Mouse (Mus musculus) limb, embryonic 13.5 days (tissue): Measurements from ENCODE around the gene Taar6. TPM values are rescaled to one million over a fixed set of nuclear protein-coding genes. Genes with fewer than 3 reads are reported as not detected.

Source experiments
- ATAC-seq: fragments of 200-750 bp; cut with Nextera tagmentation; 2 replicates; pipeline ENCODE4 v1.8.0; 2017; ENCODE audit warnings: low read depth, moderate number of reproducible peaks, moderate TSS enrichment; ENCODE audit not compliant: low FRiP score
- H3K27ac ChIP-seq: fragments of 300-500 bp; sonication (generic); 2 replicates; pipeline ENCODE4 v1.5.1; 2015; ENCODE audit warnings: inconsistent platforms, mild to moderate bottlenecking, moderate library complexity
- H3K27me3 ChIP-seq: fragments of 300-500 bp; sonication (generic); 2 replicates; pipeline ENCODE4 v1.6.1; 2015; ENCODE audit warnings: mild to moderate bottlenecking, inconsistent platforms
- H3K36me3 ChIP-seq: fragments of 300-500 bp; sonication (generic); 2 replicates; pipeline ENCODE4 v1.6.1; 2015; ENCODE audit warnings: inconsistent platforms, mild to moderate bottlenecking, moderate library complexity
- H3K4me1 ChIP-seq: fragments of 300-500 bp; sonication (generic); 2 replicates; pipeline ENCODE4 v1.6.1; 2015; ENCODE audit warnings: inconsistent platforms
- H3K4me2 ChIP-seq: fragments of 300-500 bp; sonication (generic); replicated peaks from 2 replicates; pipeline ENCODE4 v1.6.1; 2015; ENCODE audit warnings: inconsistent platforms, mild to moderate bottlenecking, moderate library complexity
- H3K4me3 ChIP-seq: fragments of 300-500 bp; sonication (generic); 2 replicates; pipeline ENCODE4 v1.5.1; 2015; ENCODE audit warnings: moderate library complexity, mild to moderate bottlenecking, inconsistent platforms
- H3K9ac ChIP-seq: fragments of 300-500 bp; sonication (generic); 2 replicates; pipeline ENCODE4 v1.6.1; 2015; ENCODE audit warnings: mild to moderate bottlenecking, inconsistent platforms
- H3K9me3 ChIP-seq: fragments of 300-500 bp; sonication (generic); 2 replicates; pipeline ENCODE4 v1.6.1; 2016; ENCODE audit warnings: inconsistent platforms
- whole genome bisulfite sequencing: fragments of 180-500 bp; shearing (Covaris S2); methylation state at CpG from one replicate; pipeline ENCODE4 v1.1.7; 2015; 5-methylcytosine and 5-hydroxymethylcytosine counted together
- polyA plus RNA-seq: library from polyadenylated mRNA; unstranded; fragments of >200 nt; fragmentation: Nextera tagmentation; extraction: Ambion mirVana; gene quantifications from 2 replicates; pipeline ENCODE4 v1.2.1, GENCODE M21; 2015

The Taar6 gene
- polyA plus RNA-seq, result not detected in 2 replicates

DNA sequence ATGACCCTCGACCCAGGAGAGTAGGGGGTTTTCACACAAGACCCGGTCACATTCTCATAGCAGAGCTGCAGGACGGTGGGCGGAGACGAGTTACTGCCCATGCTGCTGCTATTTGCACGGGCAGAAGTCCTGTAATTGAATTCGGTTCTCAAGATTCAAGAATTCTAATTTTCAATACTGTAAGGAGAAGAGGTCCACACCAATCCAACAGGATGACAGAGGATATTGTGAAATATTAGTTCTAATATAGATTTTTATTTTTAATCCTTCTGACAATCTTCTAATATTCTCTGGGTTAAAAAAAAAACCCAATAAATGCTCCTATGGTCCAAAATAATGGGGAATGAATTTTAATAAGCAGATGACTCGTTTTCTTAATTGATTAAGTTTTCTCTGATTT is at the start of gene Taar6:
Gene Taar6, minus strand, starts transcription at position 101 of the 400 bp plus-strand sequence.
- ATAC-seq, result no peak
- Histone ChIP-seq H3K27ac (no peak within 1 kb of the TSS), H3K4me2 (no peak within 1 kb of the TSS), H3K4me3 (no peak within 1 kb of the TSS), H3K9me3 (no peaks in the 10 kb centered on the region), H3K9ac (no peak within 1 kb of the TSS), H3K4me1 (no peaks in the 10 kb centered on the region), H3K27me3 (no peaks in the 10 kb centered on the region), H3K36me3 (no peaks in the 10 kb centered on the region)
- 79% methylated on average over 8 of the region's 8 CpGs for WGBS

DNA sequence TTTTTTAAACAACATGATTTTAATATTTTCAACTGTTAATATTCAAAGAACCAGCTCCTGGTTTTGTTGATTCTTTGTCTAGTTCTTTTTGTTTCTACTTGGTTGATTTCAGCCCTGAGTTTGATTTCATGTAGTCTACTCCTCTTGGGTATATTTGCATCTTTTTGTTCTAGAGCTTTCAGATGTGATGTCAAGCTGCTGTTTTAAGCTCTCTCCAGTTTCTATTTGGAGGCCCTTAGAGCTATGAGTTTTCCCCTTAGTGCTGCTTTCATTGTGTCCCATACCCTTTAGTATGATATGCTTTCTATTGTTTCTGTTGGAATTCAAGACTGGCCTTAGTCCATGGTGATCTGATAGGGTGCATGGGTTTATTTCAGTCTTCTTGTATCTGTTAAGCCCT is 45.9 kb upstream of the Taar6 start:
- no peak overlapping the region for H3K4me2 ChIP-seq
- no peak for ATAC-seq
- H3K9ac ChIP-seq, result no peak overlapping the region
- H3K4me3 ChIP-seq, result no peak overlapping the region
- no peaks in the 10 kb centered on the region for H3K36me3 ChIP-seq
- no peaks in the 10 kb centered on the region for H3K27me3 ChIP-seq
- no peak overlapping the region for H3K27ac ChIP-seq
- no peaks in the 10 kb centered on the region for H3K9me3 ChIP-seq
- H3K4me1 ChIP-seq, result no peaks in the 10 kb centered on the region

DNA sequence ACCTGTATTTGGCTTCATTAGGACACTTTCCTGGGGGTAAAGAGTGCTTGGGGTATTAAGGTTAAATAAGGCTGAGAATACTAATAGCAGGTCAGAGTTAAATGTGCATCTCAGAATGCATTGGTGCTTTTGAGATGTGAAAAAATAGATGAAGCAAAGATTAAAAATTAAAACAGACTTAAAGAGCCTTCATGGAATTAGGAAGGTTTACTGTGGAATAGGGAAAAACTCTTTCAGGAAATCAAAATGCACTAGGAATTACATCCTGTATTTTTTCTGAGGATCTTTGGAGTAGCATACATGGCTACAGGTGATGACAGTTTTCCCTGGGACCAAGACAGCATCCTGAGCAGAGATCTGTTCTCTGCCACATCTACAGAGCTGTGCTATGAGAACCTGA is 41.5 kb upstream of the Taar6 start, which contains the start of gene Taar7d:
Gene Taar7d, plus strand, starts transcription at position 301 of the 400 bp plus-strand sequence.
- no peak within 1 kb of the TSS for H3K4me3 ChIP-seq
- no peak within 1 kb of the TSS for H3K27ac ChIP-seq
- H3K36me3 ChIP-seq, result no peaks in the 10 kb centered on the region
- H3K27me3 ChIP-seq, result no peaks in the 10 kb centered on the region
- H3K9me3 ChIP-seq, result no peaks in the 10 kb centered on the region
- no peak within 1 kb of the TSS for H3K9ac ChIP-seq
- no peak within 1 kb of the TSS for H3K4me2 ChIP-seq
- H3K4me1 ChIP-seq, result no peaks in the 10 kb centered on the region
- ATAC-seq, result no peak

DNA sequence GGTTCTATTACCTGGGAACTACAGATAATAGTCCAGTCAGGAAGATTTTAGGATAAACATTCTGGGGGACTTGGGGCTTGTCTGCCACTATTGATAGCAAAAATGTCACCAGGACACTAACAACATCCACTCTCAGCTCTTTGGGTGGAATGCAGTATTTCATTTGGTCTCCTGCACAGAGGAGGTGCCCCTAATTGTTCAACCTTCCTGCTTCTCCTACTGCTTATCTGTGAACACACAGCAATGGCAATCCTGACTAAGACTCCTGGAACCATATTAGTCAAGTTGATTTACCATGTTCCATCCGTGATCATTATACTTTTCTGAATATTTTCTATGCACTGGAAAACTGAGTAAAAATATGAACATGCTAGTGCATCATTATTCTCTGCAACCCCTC is 22.7 kb upstream of the Taar6 start:
- H3K9me3 ChIP-seq, result no peaks in the 10 kb centered on the region
- no peaks in the 10 kb centered on the region for H3K27me3 ChIP-seq
- H3K4me2 ChIP-seq, result no peak overlapping the region
- no peak overlapping the region for H3K27ac ChIP-seq
- H3K4me3 ChIP-seq, result no peak overlapping the region
- 89% methylated on average over 1 of the region's 1 CpGs for WGBS
- H3K9ac ChIP-seq, result no peak overlapping the region
- no peaks in the 10 kb centered on the region for H3K4me1 ChIP-seq
- ATAC-seq, result no peak
- no peaks in the 10 kb centered on the region for H3K36me3 ChIP-seq

DNA sequence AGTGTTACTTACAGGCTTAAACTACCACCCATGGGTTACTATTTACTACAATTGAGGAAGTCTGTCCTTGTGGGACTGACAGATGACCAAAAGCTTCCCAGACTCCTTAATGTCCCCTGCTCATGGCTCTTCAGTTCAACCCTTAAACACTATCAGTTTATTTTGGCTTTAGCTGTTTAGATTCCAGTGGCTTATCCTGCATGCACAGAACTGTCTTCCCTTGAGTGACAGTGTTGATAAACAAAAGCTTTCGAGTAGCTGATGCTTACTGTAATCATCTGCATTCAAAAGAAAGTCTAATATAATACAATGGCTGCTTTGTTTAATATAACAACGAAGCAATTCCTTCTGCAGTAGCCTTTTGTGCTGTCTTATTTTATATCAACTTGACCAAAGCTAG is 21.6 kb upstream of the Taar6 start:
- H3K9ac ChIP-seq, result no peak overlapping the region
- H3K9me3 ChIP-seq, result no peaks in the 10 kb centered on the region
- no peaks in the 10 kb centered on the region for H3K27me3 ChIP-seq
- no peak for ATAC-seq
- H3K4me1 ChIP-seq, result no peaks in the 10 kb centered on the region
- no peak overlapping the region for H3K4me2 ChIP-seq
- no peaks in the 10 kb centered on the region for H3K36me3 ChIP-seq
- no peak overlapping the region for H3K4me3 ChIP-seq
- WGBS, result 67% methylated on average over 2 of the region's 2 CpGs
- H3K27ac ChIP-seq, result no peak overlapping the region

GRCm38 (mm10) chr10:24006442-24006841 is 21.0 kb upstream of the Taar6 start:
- WGBS, result 81% methylated on average over 1 of the region's 1 CpGs
- H3K9ac ChIP-seq, result no peak overlapping the region
- H3K4me1 ChIP-seq, result no peaks in the 10 kb centered on the region
- no peaks in the 10 kb centered on the region for H3K27me3 ChIP-seq
- H3K4me3 ChIP-seq, result no peak overlapping the region
- no peak overlapping the region for H3K4me2 ChIP-seq
- H3K27ac ChIP-seq, result no peak overlapping the region
- ATAC-seq, result no peak
- no peaks in the 10 kb centered on the region for H3K9me3 ChIP-seq
- H3K36me3 ChIP-seq, result no peaks in the 10 kb centered on the region

DNA sequence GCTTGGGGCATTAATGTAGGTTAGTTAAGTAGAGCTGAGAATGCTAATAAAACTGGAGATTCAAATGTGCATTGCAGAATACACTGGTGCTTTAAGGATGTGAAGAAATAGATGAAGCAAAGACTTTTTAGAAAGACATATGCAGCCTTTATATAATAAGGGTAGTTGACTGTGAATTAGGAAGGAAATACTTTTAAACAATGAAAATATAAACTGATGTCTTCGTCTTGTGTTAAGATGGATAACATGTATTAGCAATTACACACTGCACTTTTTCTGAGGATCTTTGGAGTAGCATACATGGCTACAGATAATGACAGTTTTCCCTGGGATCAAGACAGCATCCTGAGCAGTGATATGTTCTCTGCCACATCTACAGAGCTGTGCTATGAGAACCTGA is 14.2 kb upstream of the Taar6 start, which contains the start of gene Taar7b:
Gene Taar7b, plus strand, starts transcription at position 301 of the 400 bp plus-strand sequence.
- Histone ChIP-seq H3K27me3 (no peaks in the 10 kb centered on the region), H3K4me1 (no peaks in the 10 kb centered on the region), H3K9ac (no peak within 1 kb of the TSS), H3K36me3 (no peaks in the 10 kb centered on the region), H3K9me3 (no peaks in the 10 kb centered on the region), H3K27ac (no peak within 1 kb of the TSS), H3K4me2 (no peak within 1 kb of the TSS), H3K4me3 (no peak within 1 kb of the TSS)
- no peak for ATAC-seq
- WGBS, result 85% methylated on average over 1 of the region's 1 CpGs

DNA sequence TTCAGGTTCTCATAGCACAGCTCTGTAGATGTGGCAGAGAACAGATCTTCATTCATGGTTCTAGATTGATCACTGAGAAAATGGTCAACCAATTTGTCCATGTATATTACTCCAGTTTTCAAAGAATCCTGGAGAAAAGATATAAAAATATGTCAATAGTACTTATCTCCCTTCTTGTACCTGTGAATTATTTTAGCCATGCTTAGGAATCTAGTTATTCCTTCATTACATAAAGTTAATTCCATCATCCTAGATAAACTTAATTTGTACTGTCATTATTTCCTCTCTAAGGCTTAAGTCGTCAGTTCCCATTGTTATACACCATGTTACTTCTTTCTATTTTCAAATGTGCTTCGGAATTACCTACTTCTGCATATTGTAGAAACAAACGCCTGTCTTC is 7.9 kb upstream of the Taar6 start, which contains the start of gene Taar7a:
Gene Taar7a, minus strand, starts transcription at position 101 of the 400 bp plus-strand sequence.
- 79% methylated on average over 3 of the region's 3 CpGs for WGBS
- Histone ChIP-seq H3K27me3 (no peaks in the 10 kb centered on the region), H3K9ac (no peak within 1 kb of the TSS), H3K27ac (no peak within 1 kb of the TSS), H3K4me3 (no peak within 1 kb of the TSS), H3K9me3 (no peaks in the 10 kb centered on the region), H3K36me3 (no peaks in the 10 kb centered on the region), H3K4me2 (no peak within 1 kb of the TSS), H3K4me1 (no peaks in the 10 kb centered on the region)
- ATAC-seq, result no peak

GRCm38 (mm10) chr10:23986419-23986818 is 973 bp upstream of the Taar6 start:
- no peak overlapping the region for H3K9ac ChIP-seq
- no peak overlapping the region for H3K27ac ChIP-seq
- no peaks in the 10 kb centered on the region for H3K9me3 ChIP-seq
- no peaks in the 10 kb centered on the region for H3K4me1 ChIP-seq
- no peak overlapping the region for H3K4me3 ChIP-seq
- no peak overlapping the region for H3K4me2 ChIP-seq
- no peaks in the 10 kb centered on the region for H3K27me3 ChIP-seq
- H3K36me3 ChIP-seq, result no peaks in the 10 kb centered on the region
- WGBS, result 81% methylated on average over 5 of the region's 5 CpGs
- ATAC-seq, result no peak

GRCm38 (mm10) chr10:23978901-23979705 is 6.3 kb downstream of the Taar6 start:
- H3K9ac ChIP-seq, result no peak overlapping the region
- H3K27me3 ChIP-seq, result no peaks in the 10 kb centered on the region
- no peak overlapping the region for H3K27ac ChIP-seq
- no peaks in the 10 kb centered on the region for H3K36me3 ChIP-seq
- ATAC-seq, result no peak
- WGBS, result 38% methylated on average over 16 of the region's 16 CpGs
- H3K4me2 ChIP-seq, result no peak overlapping the region
- H3K9me3 ChIP-seq, result no peaks in the 10 kb centered on the region
- no peak overlapping the region for H3K4me3 ChIP-seq
- no peaks in the 10 kb centered on the region for H3K4me1 ChIP-seq

GRCm38 (mm10) chr10:23977958-23978357 is 7.5 kb downstream of the Taar6 start:
- no peak overlapping the region for H3K4me3 ChIP-seq
- H3K4me2 ChIP-seq, result no peak overlapping the region
- no peak overlapping the region for H3K27ac ChIP-seq
- H3K9ac ChIP-seq, result no peak overlapping the region
- WGBS, result 60% methylated on average over 4 of the region's 4 CpGs
- no peaks in the 10 kb centered on the region for H3K27me3 ChIP-seq
- no peaks in the 10 kb centered on the region for H3K4me1 ChIP-seq
- H3K36me3 ChIP-seq, result no peaks in the 10 kb centered on the region
- ATAC-seq, result no peak
- H3K9me3 ChIP-seq, result no peaks in the 10 kb centered on the region

GRCm38 (mm10) chr10:23971256-23971655 is 14.2 kb downstream of the Taar6 start:
- 86% methylated on average over 5 of the region's 5 CpGs for WGBS
- no peaks in the 10 kb centered on the region for H3K4me1 ChIP-seq
- no peak overlapping the region for H3K4me2 ChIP-seq
- H3K27ac ChIP-seq, result no peak overlapping the region
- no peaks in the 10 kb centered on the region for H3K9me3 ChIP-seq
- no peaks in the 10 kb centered on the region for H3K27me3 ChIP-seq
- H3K36me3 ChIP-seq, result no peaks in the 10 kb centered on the region
- ATAC-seq, result no peak
- H3K4me3 ChIP-seq, result no peak overlapping the region
- no peak overlapping the region for H3K9ac ChIP-seq

DNA sequence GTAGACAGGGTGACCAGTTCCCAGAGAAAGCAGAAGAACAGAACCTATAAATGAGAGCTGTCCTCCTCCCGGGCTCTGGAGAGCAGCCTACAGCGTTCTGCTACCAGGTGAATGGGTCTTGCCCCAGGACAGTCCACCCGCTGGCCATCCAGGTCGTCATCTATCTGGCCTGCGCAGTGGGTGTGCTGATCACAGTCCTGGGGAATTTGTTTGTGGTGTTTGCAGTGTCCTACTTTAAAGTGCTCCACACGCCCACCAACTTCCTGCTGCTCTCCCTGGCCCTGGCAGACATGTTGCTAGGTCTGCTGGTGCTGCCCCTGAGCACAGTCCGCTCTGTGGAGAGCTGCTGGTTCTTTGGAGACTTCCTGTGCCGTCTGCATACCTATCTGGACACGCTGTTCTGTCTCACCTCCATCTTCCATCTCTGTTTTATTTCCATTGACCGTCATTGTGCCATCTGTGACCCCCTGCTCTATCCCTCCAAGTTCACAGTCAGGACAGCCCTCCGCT is 14.7 kb downstream of the Taar6 start, which contains the start of gene Taar5:
Gene Taar5, plus strand, starts transcription at position 51 of the 510 bp plus-strand sequence.
- no peaks in the 10 kb centered on the region for H3K27me3 ChIP-seq
- no peak within 1 kb of the TSS for H3K9ac ChIP-seq
- no peak for ATAC-seq
- no peaks in the 10 kb centered on the region for H3K36me3 ChIP-seq
- no peak within 1 kb of the TSS for H3K4me3 ChIP-seq
- no peaks in the 10 kb centered on the region for H3K9me3 ChIP-seq
- no peak within 1 kb of the TSS for H3K4me2 ChIP-seq
- WGBS, result 85% methylated on average over 11 of the region's 11 CpGs
- no peaks in the 10 kb centered on the region for H3K4me1 ChIP-seq
- no peak within 1 kb of the TSS for H3K27ac ChIP-seq
